Mouse (Mus musculus): ENCODE measurements around the gene Evx2. TPM values are rescaled to one million over a fixed set of nuclear protein-coding genes. Genes with fewer than 3 reads are reported as not detected.

The Evx2 gene
- total RNA-seq (2021) = not detected
- long read RNA-seq, experiment 1 = 0 reads
- long read RNA-seq, experiment 2 = 0 reads

- intact Hi-C loops (cut with DNase I; ENCODE audit: low total_unique reads) = loop anchor here (5.0 kb wide), 2 partner anchors 357 to 597 kb away; no protein-coding TSS in a partner anchor
- no peak for DNase-seq
These were observed at the start of gene Evx2 for GRCm38 (mm10) chr2:74659507-74660005. Gene Evx2 (minus strand): TSS chr2:74659557.

- DNase-seq = no peak
- intact Hi-C loops (cut with DNase I; ENCODE audit: low total_unique reads) = no loop called here
These were observed 49.3 kb upstream of the Evx2 start for GRCm38 (mm10) chr2:74708676-74709075.

GRCm38 (mm10) chr2:74707599-74707998 lies 48.2 kb upstream of the Evx2 start:
- intact Hi-C loops (cut with DNase I; ENCODE audit: low total_unique reads) = no loop called here
- DNase-seq = no peak

- intact Hi-C loops (cut with DNase I; ENCODE audit: low total_unique reads) = no loop called here
These were observed 47.1 kb upstream of the Evx2 start for GRCm38 (mm10) chr2:74706393-74706960.

GRCm38 (mm10) chr2:74705467-74706089 lies 46.2 kb upstream of the Evx2 start:
- no peak for DNase-seq
- intact Hi-C loops (cut with DNase I; ENCODE audit: low total_unique reads) = loop anchor here (2.0 kb wide), 1 partner anchor 347 kb away; no protein-coding TSS in a partner anchor

More at GRCm38 (mm10) chr2:74706393-74706960, 47.1 kb upstream of the Evx2 start:
- DNase-seq = no peak

GRCm38 (mm10) chr2:74704999-74705466 lies 45.7 kb upstream of the Evx2 start:
- intact Hi-C loops (cut with DNase I; ENCODE audit: low total_unique reads) = loop anchor here (2.0 to 5.0 kb wide), 4 partner anchors 262 to 607 kb away; no protein-coding TSS in a partner anchor
- no peak for DNase-seq

- peak; percentile 84 for DNase-seq
- intact Hi-C loops (cut with DNase I; ENCODE audit: low total_unique reads) = loop anchor here (2.0 to 5.0 kb wide), 4 partner anchors 263 to 608 kb away; no protein-coding TSS in a partner anchor
These were observed 45.1 kb upstream of the Evx2 start, which contains the start of gene Hoxd8 for GRCm38 (mm10) chr2:74704393-74704998. Gene Hoxd8 (plus strand): TSS chr2:74704615.

- no peak for DNase-seq
- intact Hi-C loops (cut with DNase I; ENCODE audit: low total_unique reads) = loop anchor here (2.0 to 5.0 kb wide), 4 partner anchors 263 to 608 kb away; no protein-coding TSS in a partner anchor
These were observed 44.5 kb upstream of the Evx2 start for GRCm38 (mm10) chr2:74703720-74704392.

GRCm38 (mm10) chr2:74703317-74703716 lies 44.0 kb upstream of the Evx2 start:
- intact Hi-C loops (cut with DNase I; ENCODE audit: low total_unique reads) = loop anchor here (5.0 kb wide), 3 partner anchors 264 to 609 kb away; no protein-coding TSS in a partner anchor
- DNase-seq = no peak

GRCm38 (mm10) chr2:74702820-74703219 lies 43.5 kb upstream of the Evx2 start:
- DNase-seq = no peak
- intact Hi-C loops (cut with DNase I; ENCODE audit: low total_unique reads) = loop anchor here (5.0 kb wide), 3 partner anchors 264 to 609 kb away; no protein-coding TSS in a partner anchor

- DNase-seq = no peak
- intact Hi-C loops (cut with DNase I; ENCODE audit: low total_unique reads) = loop anchor here (5.0 kb wide), 3 partner anchors 265 to 610 kb away; no protein-coding TSS in a partner anchor
These were observed 42.8 kb upstream of the Evx2 start for GRCm38 (mm10) chr2:74701949-74702819.

- intact Hi-C loops (cut with DNase I; ENCODE audit: low total_unique reads) = loop anchor here (5.0 kb wide), 3 partner anchors 267 to 612 kb away; no protein-coding TSS in a partner anchor
- no peak for DNase-seq
These were observed 41.3 kb upstream of the Evx2 start for GRCm38 (mm10) chr2:74700546-74701112.

- intact Hi-C loops (cut with DNase I; ENCODE audit: low total_unique reads) = loop anchor here (5.0 kb wide), 3 partner anchors 267 to 612 kb away; no protein-coding TSS in a partner anchor
These were observed 40.5 kb upstream of the Evx2 start for GRCm38 (mm10) chr2:74699664-74700545.

GRCm38 (mm10) chr2:74699053-74699430 lies 39.7 kb upstream of the Evx2 start:
- intact Hi-C loops (cut with DNase I; ENCODE audit: low total_unique reads) = no loop called here

More at GRCm38 (mm10) chr2:74699664-74700545, 40.5 kb upstream of the Evx2 start:
- no peak for DNase-seq

GRCm38 (mm10) chr2:74698201-74699052 lies 39.1 kb upstream of the Evx2 start:
- intact Hi-C loops (cut with DNase I; ENCODE audit: low total_unique reads) = no loop called here
- DNase-seq = no peak

More at GRCm38 (mm10) chr2:74699053-74699430, 39.7 kb upstream of the Evx2 start:
- no peak for DNase-seq

- DNase-seq = peak; percentile 77
These were observed 38.3 kb upstream of the Evx2 start, which contains the start of gene Hoxd9 for GRCm38 (mm10) chr2:74697567-74698121. Gene Hoxd9 (plus strand): TSS chr2:74697727.

More at GRCm38 (mm10) chr2:74697567-74698121, 38.3 kb upstream of the Evx2 start, which contains the start of gene Hoxd9:
- intact Hi-C loops (cut with DNase I; ENCODE audit: low total_unique reads) = no loop called here
